Mouse (Mus musculus): ENCODE measurements at regions not wholly inside any gene's neighbourhood (a gene's known extent, or its start where the extent isn't known, plus 50 kb on each side); places are given as distances from the start of the nearest gene placed in this dataset.

- TF ChIP-seq CTCF (IDR thresholded peaks at IDR 0.05; ENCODE audit: low read depth) (no peak), EP300 (IDR thresholded peaks at IDR 0.05; ENCODE audit: low read depth) (no peak)
Measured at GRCm38 (mm10) chr4:4550301-4550700, 242.9 kb downstream of the Impad1 start.
